Mouse (Mus musculus): ENCODE results near the gene Bach2.

DNA sequence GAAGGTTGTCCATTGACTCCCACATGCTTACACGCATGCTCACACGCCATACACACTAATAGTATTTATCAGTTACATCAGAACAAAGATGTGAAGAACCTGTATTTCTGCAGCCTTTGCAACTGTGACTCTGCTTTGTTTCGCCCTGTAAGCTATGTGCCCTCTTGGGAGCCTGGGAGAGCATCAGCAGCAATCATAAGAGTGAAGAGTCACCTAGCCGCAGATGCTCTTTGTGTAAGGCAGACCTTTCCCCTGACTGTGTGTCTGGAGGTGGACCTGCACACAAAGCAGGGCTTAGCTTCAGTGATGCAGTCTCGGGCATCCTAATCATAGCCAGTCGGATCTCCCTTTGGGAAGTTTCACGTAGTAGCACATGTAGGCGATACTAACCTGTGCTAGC, 243.5 kb downstream of the Bach2 start:
- no peak for TF ChIP-seq CTCF (conservative IDR thresholded peaks at IDR 0.05; ENCODE audit: low read length)
- no peak for TF ChIP-seq POU5F1 (IDR thresholded peaks at IDR 0.05; ENCODE audit: borderline replicate concordance, low read length)

Measured in E14TG2a.4 (cell line).